Mouse (Mus musculus) limb, embryonic 10.5 days (tissue): ENCODE measurements at regions not wholly inside any gene's neighbourhood (a gene's known extent, or its start where the extent isn't known, plus 50 kb on each side); places are given as distances from the start of the nearest gene placed in this dataset.
"Not testable (repeated sequence)": the region's sequence is repeated elsewhere in the genome, so short reads cannot be mapped to it uniquely, and the experiment has no call there.

ENCODE experiments used
- DNase-seq: peaks from one replicate; pipeline ENCODE4 v3.0.0-alpha.2; 2017; ENCODE audit warnings: low spot score
- H3K27ac ChIP-seq: fragments of 300-500 bp; sonication (generic); 2 replicates; pipeline ENCODE4 v1.5.1; 2016; ENCODE audit warnings: mild to moderate bottlenecking
- H3K27me3 ChIP-seq: fragments of 300-500 bp; sonication (generic); 2 replicates; pipeline ENCODE4 v1.6.1; 2016; ENCODE audit warnings: low read depth, mild to moderate bottlenecking; ENCODE audit not compliant: poor library complexity, severe bottlenecking
- H3K36me3 ChIP-seq: fragments of 300-500 bp; sonication (generic); 2 replicates; pipeline ENCODE4 v1.6.1; 2016; ENCODE audit warnings: mild to moderate bottlenecking, moderate library complexity
- H3K4me1 ChIP-seq: fragments of 300-500 bp; sonication (generic); 2 replicates; pipeline ENCODE4 v1.6.1; 2016
- H3K4me3 ChIP-seq: fragments of 300-500 bp; sonication (generic); 2 replicates; pipeline ENCODE4 v1.5.1; 2016; ENCODE audit warnings: mild to moderate bottlenecking, moderate library complexity
- H3K9me3 ChIP-seq: fragments of 300-500 bp; sonication (generic); replicated peaks from 2 replicates; pipeline ENCODE4 v1.6.1; 2016; ENCODE audit warnings: mild to moderate bottlenecking
- WGBS: fragments of 180-500 bp; shearing (Covaris S2); methylation state at CpG from one replicate; pipeline ENCODE4 v1.1.7; 2016; 5-methylcytosine and 5-hydroxymethylcytosine counted together

- not testable (repeated sequence) for H3K9me3 ChIP-seq, H3K4me1 ChIP-seq, H3K4me3 ChIP-seq, DNase-seq, H3K27ac ChIP-seq, H3K27me3 ChIP-seq, H3K36me3 ChIP-seq
- WGBS = 93% methylated on average over 11 of the region's 11 CpGs
These were observed 165.4 kb upstream of the Plcz1 start for GRCm38 (mm10) chr6:140206676-140207075.

GRCm38 (mm10) chr6:140201356-140201755 lies 160.1 kb upstream of the Plcz1 start:
- H3K4me3 ChIP-seq = no peak overlapping the region
- no peak overlapping the region for H3K27ac ChIP-seq
- DNase-seq = no peak
- no peaks in the 10 kb centered on the region for H3K27me3 ChIP-seq
- no peaks in the 10 kb centered on the region for H3K9me3 ChIP-seq
- 79% methylated on average over 1 of the region's 1 CpGs for WGBS
- H3K4me1 ChIP-seq = no peaks in the 10 kb centered on the region
- H3K36me3 ChIP-seq = no peaks in the 10 kb centered on the region

GRCm38 (mm10) chr6:140200322-140200721 lies 159.1 kb upstream of the Plcz1 start:
- no peak for DNase-seq
- Histone ChIP-seq H3K4me3 (no peak overlapping the region), H3K36me3 (no peaks in the 10 kb centered on the region), H3K9me3 (no peaks in the 10 kb centered on the region), H3K27me3 (no peaks in the 10 kb centered on the region), H3K4me1 (no peaks in the 10 kb centered on the region), H3K27ac (no peak overlapping the region)
- WGBS = 84% methylated on average over 5 of the region's 5 CpGs

GRCm38 (mm10) chr6:140198036-140198435 lies 156.8 kb upstream of the Plcz1 start:
- H3K36me3 ChIP-seq = no peaks in the 10 kb centered on the region
- H3K4me1 ChIP-seq = peaks cover 9% of the 10 kb centered on the region
- no peaks in the 10 kb centered on the region for H3K9me3 ChIP-seq
- H3K27me3 ChIP-seq = no peaks in the 10 kb centered on the region
- DNase-seq = no peak
- no peak overlapping the region for H3K27ac ChIP-seq
- H3K4me3 ChIP-seq = no peak overlapping the region
- WGBS = 90% methylated on average over 6 of the region's 6 CpGs

GRCm38 (mm10) chr6:140197113-140197675 lies 155.9 kb upstream of the Plcz1 start:
- no peaks in the 10 kb centered on the region for H3K36me3 ChIP-seq
- no peak for DNase-seq
- H3K27ac ChIP-seq = no peak overlapping the region
- no peaks in the 10 kb centered on the region for H3K27me3 ChIP-seq
- no peaks in the 10 kb centered on the region for H3K9me3 ChIP-seq
- H3K4me1 ChIP-seq = peaks cover 11% of the 10 kb centered on the region
- WGBS = 89% methylated on average over 8 of the region's 8 CpGs
- H3K4me3 ChIP-seq = no peak overlapping the region

- no peaks in the 10 kb centered on the region for H3K9me3 ChIP-seq
- no peak overlapping the region for H3K4me3 ChIP-seq
- WGBS = 87% methylated on average over 2 of the region's 2 CpGs
- H3K36me3 ChIP-seq = no peaks in the 10 kb centered on the region
- no peak for DNase-seq
- H3K4me1 ChIP-seq = peaks cover 11% of the 10 kb centered on the region
- H3K27me3 ChIP-seq = no peaks in the 10 kb centered on the region
- H3K27ac ChIP-seq = no peak overlapping the region
These were observed 153.0 kb upstream of the Plcz1 start for GRCm38 (mm10) chr6:140194276-140194675.

- H3K36me3 ChIP-seq = no peaks in the 10 kb centered on the region
- peaks cover 11% of the 10 kb centered on the region for H3K4me1 ChIP-seq
- DNase-seq = no peak
- H3K27me3 ChIP-seq = no peaks in the 10 kb centered on the region
- H3K4me3 ChIP-seq = no peak overlapping the region
- peak overlapping the region; percentile 26; the same call in 1 of the 2 replicates for H3K27ac ChIP-seq
- no peaks in the 10 kb centered on the region for H3K9me3 ChIP-seq
- WGBS = 48% methylated on average over 9 of the region's 9 CpGs
These were observed 152.1 kb upstream of the Plcz1 start for GRCm38 (mm10) chr6:140193084-140193939.

GRCm38 (mm10) chr6:140192526-140192925 lies 151.3 kb upstream of the Plcz1 start:
- Histone ChIP-seq H3K36me3 (no peaks in the 10 kb centered on the region), H3K4me1 (peaks cover 11% of the 10 kb centered on the region), H3K27me3 (no peaks in the 10 kb centered on the region), H3K4me3 (no peak overlapping the region), H3K27ac (no peak overlapping the region), H3K9me3 (no peaks in the 10 kb centered on the region)
- DNase-seq = no peak
- 85% methylated on average over 17 of the region's 17 CpGs for WGBS

GRCm38 (mm10) chr6:140191341-140191740 lies 150.1 kb upstream of the Plcz1 start:
- Histone ChIP-seq H3K27me3 (no peaks in the 10 kb centered on the region), H3K4me3 (no peak overlapping the region), H3K27ac (no peak overlapping the region), H3K36me3 (no peaks in the 10 kb centered on the region), H3K9me3 (no peaks in the 10 kb centered on the region), H3K4me1 (peaks cover 11% of the 10 kb centered on the region)
- WGBS = 85% methylated on average over 4 of the region's 4 CpGs
- DNase-seq = no peak

GRCm38 (mm10) chr6:140189601-140190000 lies 148.3 kb upstream of the Plcz1 start:
- no peaks in the 10 kb centered on the region for H3K9me3 ChIP-seq
- WGBS = 91% methylated on average over 9 of the region's 9 CpGs
- H3K27me3 ChIP-seq = no peaks in the 10 kb centered on the region
- DNase-seq = no peak
- H3K27ac ChIP-seq = no peak overlapping the region
- H3K4me1 ChIP-seq = peaks cover 14% of the 10 kb centered on the region
- H3K36me3 ChIP-seq = no peaks in the 10 kb centered on the region
- H3K4me3 ChIP-seq = no peak overlapping the region

- Histone ChIP-seq H3K4me1 (peaks cover 7% of the 10 kb centered on the region), H3K4me3 (no peak overlapping the region), H3K9me3 (no peaks in the 10 kb centered on the region), H3K27me3 (no peaks in the 10 kb centered on the region), H3K36me3 (no peaks in the 10 kb centered on the region), H3K27ac (no peak overlapping the region)
- 92% methylated on average over 3 of the region's 3 CpGs for WGBS
- no peak for DNase-seq
These were observed 146.5 kb upstream of the Plcz1 start for GRCm38 (mm10) chr6:140187733-140188132.

- no peak for DNase-seq
- Histone ChIP-seq H3K36me3 (no peaks in the 10 kb centered on the region), H3K27me3 (no peaks in the 10 kb centered on the region), H3K4me1 (peaks cover 7% of the 10 kb centered on the region), H3K9me3 (no peaks in the 10 kb centered on the region), H3K27ac (no peak overlapping the region), H3K4me3 (no peak overlapping the region)
- 57% methylated on average over 6 of the region's 6 CpGs for WGBS
These were observed 145.8 kb upstream of the Plcz1 start for GRCm38 (mm10) chr6:140187106-140187505.

GRCm38 (mm10) chr6:140179999-140180398 lies 138.7 kb upstream of the Plcz1 start:
- H3K27ac ChIP-seq = no peak overlapping the region
- H3K9me3 ChIP-seq = no peaks in the 10 kb centered on the region
- H3K27me3 ChIP-seq = no peaks in the 10 kb centered on the region
- H3K4me1 ChIP-seq = peaks cover 12% of the 10 kb centered on the region
- no peak overlapping the region for H3K4me3 ChIP-seq
- no peak for DNase-seq
- 85% methylated on average over 4 of the region's 4 CpGs for WGBS
- H3K36me3 ChIP-seq = no peaks in the 10 kb centered on the region
